Comparison of ENCODE assay signal across 11 mouse cellular contexts in genomic region chr7:30669229-30669628, GRCm38 (mm10). TPM values are rescaled to one million over a fixed set of nuclear protein-coding genes. Genes with fewer than 3 reads are reported as not detected.
A peak's percentile ranks its signal among the peaks of the same experiment; 100 is the strongest.
DNase-seq lines count a peak whose midpoint lies in the region; ATAC-seq and TF ChIP-seq lines count a peak whose summit lies in the region.
"Had no signal": no experiment of that assay in that cellular context is flagged by ENCODE, and none has a peak within 500 bp of the region (broad histone marks: within the 10 kb centered on the region; RNA-seq: fewer than 3 reads in every experiment).

No protein-coding gene starts in this region.

- H3K4me1 ChIP-seq in forebrain, postnatal 0 days (ENCODE audit: insufficient read depth): peaks cover 7% of the 10 kb centered on the region; the same call in 1 of the 2 replicates
- peaks cover 8% of the 10 kb centered on the region for H3K4me1 ChIP-seq in forebrain, embryonic 16.5 days (replicated peaks; ENCODE audit: control insufficient read depth, insufficient read depth, low read length)
- peaks cover 4% of the 10 kb centered on the region for H3K4me1 ChIP-seq in testis, adult 2 months (ENCODE audit: control insufficient read depth, insufficient read depth, low read length)
- peaks cover 10% of the 10 kb centered on the region for H3K4me1 ChIP-seq in forebrain, embryonic 10.5 days

- no peak overlapping the region for H3K9ac ChIP-seq in forebrain, postnatal 0 days
- no peak overlapping the region for H3K9ac ChIP-seq in forebrain, embryonic 16.5 days (replicated peaks; ENCODE audit: low read depth, low read length)
- H3K9ac ChIP-seq: hindbrain, embryonic 15.5 days; liver, embryonic 15.5 days had no signal

- H3K36me3 ChIP-seq in forebrain, postnatal 0 days (ENCODE audit: insufficient read depth): no peaks in the 10 kb centered on the region
- no peaks in the 10 kb centered on the region for H3K36me3 ChIP-seq in forebrain, embryonic 16.5 days (ENCODE audit: control insufficient read depth, insufficient read depth)
- no peaks in the 10 kb centered on the region for H3K36me3 ChIP-seq in testis, adult 2 months (ENCODE audit: control insufficient read depth, insufficient read depth, low read length)
- H3K36me3 ChIP-seq in forebrain, embryonic 10.5 days (replicated peaks): no peaks in the 10 kb centered on the region
- H3K36me3 ChIP-seq: hindbrain, embryonic 15.5 days; liver, embryonic 15.5 days had no signal

- intact Hi-C loops in left cerebral cortex, postnatal 10 days (cut with DNase I): no loop called here

- no peak for ATAC-seq in forebrain, postnatal 0 days
- ATAC-seq in forebrain, embryonic 16.5 days: no peak

- no peaks in the 10 kb centered on the region for H3K9me3 ChIP-seq in forebrain, postnatal 0 days (ENCODE audit: low read length)
- H3K9me3 ChIP-seq in forebrain, embryonic 16.5 days (ENCODE audit: control insufficient read depth, low read length): no peaks in the 10 kb centered on the region
- H3K9me3 ChIP-seq in forebrain, embryonic 10.5 days: no peaks in the 10 kb centered on the region
- H3K9me3 ChIP-seq: hindbrain, embryonic 15.5 days; liver, embryonic 15.5 days had no signal

- 38% methylated on average over 3 of the region's 3 CpGs for WGBS in forebrain, postnatal 0 days
- 41% methylated on average over 3 of the region's 3 CpGs for WGBS in forebrain, embryonic 16.5 days
- WGBS in forebrain, embryonic 10.5 days: 51% methylated on average over 3 of the region's 3 CpGs

- no peak overlapping the region for H3K27ac ChIP-seq in forebrain, postnatal 0 days (ENCODE audit: low read depth, low read length)
- H3K27ac ChIP-seq in forebrain, embryonic 16.5 days (ENCODE audit: low read length): no peak overlapping the region
- no peak overlapping the region for H3K27ac ChIP-seq in testis, adult 2 months (ENCODE audit: control insufficient read depth, insufficient read depth, low read depth, low read length)
- no peak overlapping the region for H3K27ac ChIP-seq in forebrain, embryonic 10.5 days
- H3K27ac ChIP-seq: hindbrain, embryonic 15.5 days; liver, embryonic 15.5 days had no signal

- peak; percentile 40 for TF ChIP-seq CTCF in forebrain, postnatal 0 days (IDR thresholded peaks at IDR 0.05; ENCODE audit: low read depth)
- no peak for TF ChIP-seq CTCF in testis, adult 2 months (IDR thresholded peaks at IDR 0.05; ENCODE audit: control insufficient read depth, insufficient read depth, insufficient replicate concordance, low read depth, low read length)

- H3K4me3 ChIP-seq in forebrain, postnatal 0 days (ENCODE audit: low read depth, low read length): no peak overlapping the region
- no peak overlapping the region for H3K4me3 ChIP-seq in forebrain, embryonic 16.5 days (replicated peaks; ENCODE audit: low read length)
- H3K4me3 ChIP-seq in testis, adult 2 months (ENCODE audit: control insufficient read depth, low read depth, low read length): peak overlapping the region; percentile 50
- no peak overlapping the region for H3K4me3 ChIP-seq in forebrain, embryonic 10.5 days
- H3K4me3 ChIP-seq: erythroblast, embryonic 14.5 days; hindbrain, embryonic 15.5 days; liver, embryonic 15.5 days had no signal

- no peaks in the 10 kb centered on the region; the same call in 1 of the 2 replicates for H3K27me3 ChIP-seq in forebrain, postnatal 0 days (ENCODE audit: insufficient read depth, low read length)
- H3K27me3 ChIP-seq in forebrain, embryonic 16.5 days (replicated peaks; ENCODE audit: control insufficient read depth, insufficient read depth, low read length): no peaks in the 10 kb centered on the region; the same call in 1 of the 2 replicates
- H3K27me3 ChIP-seq in testis, adult 2 months (ENCODE audit: control insufficient read depth, insufficient read depth, low read length): no peaks in the 10 kb centered on the region
- no peaks in the 10 kb centered on the region for H3K27me3 ChIP-seq in forebrain, embryonic 10.5 days (ENCODE audit: poor library complexity, severe bottlenecking)

- no peak for TF ChIP-seq POLR2A in testis, adult 2 months (IDR thresholded peaks at IDR 0.05; ENCODE audit: control insufficient read depth, low read depth, low read length)

- DNase-seq in forebrain, postnatal 0 days: peak; percentile 5
- no peak for DNase-seq in testis, postnatal 10 days (ENCODE audit: low spot score)
- DNase-seq in embryo, embryonic 10.5 days (ENCODE audit: low spot score): peak; percentile 48
- DNase-seq in retina, postnatal 1 day: peak; percentile 68
- no peak for DNase-seq in left cerebral cortex, postnatal 10 days (ENCODE audit: extremely low spot score in 1 of 2, low spot score in 2 of 2)
- DNase-seq in forebrain, embryonic 10.5 days (ENCODE audit: extremely low spot score, low spot score): no peak

- no peak overlapping the region for H3K4me2 ChIP-seq in forebrain, postnatal 0 days (ENCODE audit: low read depth)
- no peak overlapping the region for H3K4me2 ChIP-seq in forebrain, embryonic 16.5 days (ENCODE audit: low read length)
- H3K4me2 ChIP-seq: hindbrain, embryonic 15.5 days; liver, embryonic 15.5 days had no signal

RNA-seq across cellular contexts. Expression of gene Pmis2, which starts 2.2 kb away (rescaled TPM):
- total RNA-seq in forebrain, postnatal 0 days (2014; rRNA removed): not detected in 2 replicates
- polyA plus RNA-seq in forebrain, postnatal 0 days (2015; fragmentation: Nextera tagmentation; extraction: Ambion mirVana): not detected in 2 replicates
- not detected in 2 replicates for polyA plus RNA-seq in forebrain, embryonic 16.5 days (2015; fragmentation: Nextera tagmentation; extraction: Ambion mirVana)
- polyA plus RNA-seq in testis, adult 2 months (2012; rRNA removed): 142 and 177 TPM in 2 replicates
- total RNA-seq in left cerebral cortex, postnatal 10 days (2021): not detected
- polyA plus RNA-seq in forebrain, embryonic 10.5 days (2016; fragmentation: Nextera tagmentation; extraction: Ambion mirVana): not detected in 2 replicates
- polyA plus RNA-seq: erythroblast, embryonic 14.5 days; hindbrain, embryonic 15.5 days; liver, embryonic 15.5 days had no signal

RNA-seq across cellular contexts. Expression of gene Haus5, which starts 4.4 kb away (rescaled TPM):
- 16.3 and 18.5 TPM in 2 replicates for total RNA-seq in forebrain, postnatal 0 days (2014; rRNA removed)
- 17.7 and 18.3 TPM in 2 replicates for polyA plus RNA-seq in forebrain, postnatal 0 days (2015; fragmentation: Nextera tagmentation; extraction: Ambion mirVana)
- polyA plus RNA-seq in forebrain, embryonic 16.5 days (2015; fragmentation: Nextera tagmentation; extraction: Ambion mirVana): 34.0 and 34.5 TPM in 2 replicates
- 21.1 and 22.4 TPM in 2 replicates for polyA plus RNA-seq in testis, adult 2 months (2012; rRNA removed)
- 1 to 10 TPM; 7.1 to 7.3 TPM for total RNA-seq in left cerebral cortex, postnatal 10 days (2021)
- polyA plus RNA-seq in forebrain, embryonic 10.5 days (2016; fragmentation: Nextera tagmentation; extraction: Ambion mirVana): 90.2 and 91.9 TPM in 2 replicates

RNA-seq across cellular contexts. Expression of gene Rbm42, which starts 19.1 kb away (rescaled TPM):
- 150 and 156 TPM in 2 replicates for total RNA-seq in forebrain, postnatal 0 days (2014; rRNA removed)
- polyA plus RNA-seq in forebrain, postnatal 0 days (2015; fragmentation: Nextera tagmentation; extraction: Ambion mirVana): 148 and 160 TPM in 2 replicates
- polyA plus RNA-seq in forebrain, embryonic 16.5 days (2015; fragmentation: Nextera tagmentation; extraction: Ambion mirVana): 153 and 155 TPM in 2 replicates
- polyA plus RNA-seq in testis, adult 2 months (2012; rRNA removed): 27.1 and 33.0 TPM in 2 replicates
- 10 to 100 TPM; 68.0 to 72.2 TPM for total RNA-seq in left cerebral cortex, postnatal 10 days (2021)
- 119 and 129 TPM in 2 replicates for polyA plus RNA-seq in forebrain, embryonic 10.5 days (2016; fragmentation: Nextera tagmentation; extraction: Ambion mirVana)

RNA-seq across cellular contexts. Expression of gene 2200002J24Rik, which starts 29.5 kb away (rescaled TPM):
- total RNA-seq in forebrain, postnatal 0 days (2014; rRNA removed): not detected in 2 replicates
- polyA plus RNA-seq in forebrain, postnatal 0 days (2015; fragmentation: Nextera tagmentation; extraction: Ambion mirVana): not detected in 2 replicates
- polyA plus RNA-seq in forebrain, embryonic 16.5 days (2015; fragmentation: Nextera tagmentation; extraction: Ambion mirVana): not detected in 2 replicates
- polyA plus RNA-seq in testis, adult 2 months (2012; rRNA removed): 88.8 and 103 TPM in 2 replicates
- not detected for total RNA-seq in left cerebral cortex, postnatal 10 days (2021)
- polyA plus RNA-seq in forebrain, embryonic 10.5 days (2016; fragmentation: Nextera tagmentation; extraction: Ambion mirVana): not detected in 2 replicates
- polyA plus RNA-seq: erythroblast, embryonic 14.5 days; hindbrain, embryonic 15.5 days had no signal

RNA-seq across cellular contexts. Expression of gene Etv2, which starts 33.6 kb away (rescaled TPM):
- not detected in 2 replicates for total RNA-seq in forebrain, postnatal 0 days (2014; rRNA removed)
- not detected in 2 replicates for polyA plus RNA-seq in forebrain, postnatal 0 days (2015; fragmentation: Nextera tagmentation; extraction: Ambion mirVana)
- not detected in 2 replicates for polyA plus RNA-seq in forebrain, embryonic 16.5 days (2015; fragmentation: Nextera tagmentation; extraction: Ambion mirVana)
- polyA plus RNA-seq in testis, adult 2 months (2012; rRNA removed): 7.9 and 8.4 TPM in 2 replicates
- not detected for total RNA-seq in left cerebral cortex, postnatal 10 days (2021)
- 0.30 TPM in 1 of 2 replicates, not detected in the other for polyA plus RNA-seq in forebrain, embryonic 10.5 days (2016; fragmentation: Nextera tagmentation; extraction: Ambion mirVana)
- polyA plus RNA-seq: erythroblast, embryonic 14.5 days; hindbrain, embryonic 15.5 days; liver, embryonic 15.5 days had no signal

Comparison
In these comparisons a context has a peak if more than half of its experiments do, and no peak if none do; other contexts are left out.
1. DNase-seq: peak in forebrain, postnatal 0 days (single experiment), embryo, embryonic 10.5 days (single experiment) and retina, postnatal 1 day (single experiment); none in testis, postnatal 10 days (single experiment), left cerebral cortex, postnatal 10 days (0 of 2) and forebrain, embryonic 10.5 days (single experiment).
2. RNA of gene Pmis2, which starts 2.2 kb away (polyA plus RNA-seq): 142 to 177 TPM in testis, adult 2 months; not detected in forebrain, postnatal 0 days, not detected in forebrain, embryonic 16.5 days and not detected in forebrain, embryonic 10.5 days; every median in the first group is over 100 times any median in the second.